Mouse (Mus musculus): Measurements from ENCODE around the gene Gan. TPM values are rescaled to one million over a fixed set of nuclear protein-coding genes. Genes with fewer than 3 reads are reported as not detected.

The Gan gene
- polyA plus RNA-seq, 1 experiment from 2014 or later = 1.6 TPM

GRCm38 (mm10) chr8:117261702-117262101 is 103.8 kb downstream of the Gan start:
- Histone ChIP-seq H3K36me3 (ENCODE audit: insufficient read depth, low read length) (no peaks in the 10 kb centered on the region), H3K9ac (replicated peaks; ENCODE audit: low read length) (0 out of 2 replicates have a peak overlapping the region, but pooled peaks have one; percentile 9), H3K4me3 (ENCODE audit: low read length) (no peak overlapping the region), H3K4me2 (replicated peaks; ENCODE audit: low read depth, low read length) (peak overlapping the region; percentile 85), H3K27ac (ENCODE audit: low read length) (no peak overlapping the region), H3K27me3 (ENCODE audit: insufficient read depth, low read length) (no peaks in the 10 kb centered on the region), H3K4me1 (ENCODE audit: insufficient read depth, low read length) (peaks cover 56% of the 10 kb centered on the region), H3K9me3 (ENCODE audit: low read length) (no peaks in the 10 kb centered on the region)
- no peak for ATAC-seq (ENCODE audit: low FRiP score, low TSS enrichment)
- WGBS = 29% methylated on average over 9 of the region's 9 CpGs

- no peaks in the 10 kb centered on the region for H3K9me3 ChIP-seq (ENCODE audit: low read length)
- H3K27ac ChIP-seq (ENCODE audit: low read length) = no peak overlapping the region
- 57% methylated on average over 8 of the region's 8 CpGs for WGBS
- no peak overlapping the region for H3K4me2 ChIP-seq (replicated peaks; ENCODE audit: low read depth, low read length)
- H3K4me1 ChIP-seq (ENCODE audit: insufficient read depth, low read length) = peaks cover 56% of the 10 kb centered on the region
- no peaks in the 10 kb centered on the region for H3K27me3 ChIP-seq (ENCODE audit: insufficient read depth, low read length)
- no peak for ATAC-seq (ENCODE audit: low FRiP score, low TSS enrichment)
- no peaks in the 10 kb centered on the region for H3K36me3 ChIP-seq (ENCODE audit: insufficient read depth, low read length)
- no peak overlapping the region for H3K9ac ChIP-seq (replicated peaks; ENCODE audit: low read length)
- H3K4me3 ChIP-seq (ENCODE audit: low read length) = no peak overlapping the region
These were observed 104.8 kb downstream of the Gan start for GRCm38 (mm10) chr8:117262685-117263084.

- ATAC-seq (ENCODE audit: low FRiP score, low TSS enrichment) = no peak
- 73% methylated on average over 6 of the region's 6 CpGs for WGBS
- Histone ChIP-seq H3K4me1 (ENCODE audit: insufficient read depth, low read length) (peaks cover 53% of the 10 kb centered on the region), H3K9ac (replicated peaks; ENCODE audit: low read length) (no peak overlapping the region), H3K4me2 (replicated peaks; ENCODE audit: low read depth, low read length) (no peak overlapping the region), H3K27ac (ENCODE audit: low read length) (no peak overlapping the region), H3K4me3 (ENCODE audit: low read length) (no peak overlapping the region), H3K9me3 (ENCODE audit: low read length) (no peaks in the 10 kb centered on the region), H3K36me3 (ENCODE audit: insufficient read depth, low read length) (no peaks in the 10 kb centered on the region), H3K27me3 (ENCODE audit: insufficient read depth, low read length) (no peaks in the 10 kb centered on the region)
These were observed 105.5 kb downstream of the Gan start for GRCm38 (mm10) chr8:117263442-117263841.

- Histone ChIP-seq H3K27ac (ENCODE audit: low read length) (no peak overlapping the region), H3K36me3 (ENCODE audit: insufficient read depth, low read length) (no peaks in the 10 kb centered on the region), H3K4me2 (replicated peaks; ENCODE audit: low read depth, low read length) (no peak overlapping the region), H3K9ac (replicated peaks; ENCODE audit: low read length) (no peak overlapping the region), H3K27me3 (ENCODE audit: insufficient read depth, low read length) (no peaks in the 10 kb centered on the region), H3K4me1 (ENCODE audit: insufficient read depth, low read length) (peaks cover 38% of the 10 kb centered on the region), H3K9me3 (ENCODE audit: low read length) (no peaks in the 10 kb centered on the region), H3K4me3 (ENCODE audit: low read length) (no peak overlapping the region)
- 55% methylated on average over 5 of the region's 5 CpGs for WGBS
- ATAC-seq (ENCODE audit: low FRiP score, low TSS enrichment) = no peak
These were observed 107.1 kb downstream of the Gan start for GRCm38 (mm10) chr8:117265079-117265478.

Other genes starting within 250 kb of the Gan start
- 79.4 and 89.3 TPM in 2 replicates for gene Cmc2, start 236.7 kb upstream of the Gan start, polyA plus RNA-seq (2015; fragmentation: Nextera tagmentation; extraction: Ambion mirVana)
- 45.5 and 46.3 TPM in 2 replicates for gene Cenpn, start 236.4 kb upstream of the Gan start, polyA plus RNA-seq (2015; fragmentation: Nextera tagmentation; extraction: Ambion mirVana)
- gene Atmin, start 214.7 kb upstream of the Gan start, polyA plus RNA-seq (2015; fragmentation: Nextera tagmentation; extraction: Ambion mirVana) = 12.0 and 12.9 TPM in 2 replicates
- gene 1700030J22Rik, start 179.2 kb upstream of the Gan start, polyA plus RNA-seq (2015; fragmentation: Nextera tagmentation; extraction: Ambion mirVana) = 2.6 and 2.7 TPM in 2 replicates
- 191 and 203 TPM in 2 replicates for gene Gcsh, start 164.6 kb upstream of the Gan start, polyA plus RNA-seq (2015; fragmentation: Nextera tagmentation; extraction: Ambion mirVana)
- gene Pkd1l2, start 75.7 kb upstream of the Gan start, polyA plus RNA-seq (2015; fragmentation: Nextera tagmentation; extraction: Ambion mirVana) = 0.04 and 0.14 TPM in 2 replicates
- gene Bco1, start 62.3 kb upstream of the Gan start, polyA plus RNA-seq (2015; fragmentation: Nextera tagmentation; extraction: Ambion mirVana) = 0.45 and 0.62 TPM in 2 replicates
- gene Cmip, start 98.9 kb downstream of the Gan start, polyA plus RNA-seq (2015; fragmentation: Nextera tagmentation; extraction: Ambion mirVana) = 20.4 and 21.0 TPM in 2 replicates